Mouse (Mus musculus): Measurements from ENCODE around the gene Rubcnl.

Rubcnl gene

GRCm38 (mm10) chr14:75015856-75016714 lies at the start of gene Rubcnl:
Gene Rubcnl, plus strand, starts transcription at chr14:75016027.
- peak; percentile 75 for DNase-seq

DNA sequence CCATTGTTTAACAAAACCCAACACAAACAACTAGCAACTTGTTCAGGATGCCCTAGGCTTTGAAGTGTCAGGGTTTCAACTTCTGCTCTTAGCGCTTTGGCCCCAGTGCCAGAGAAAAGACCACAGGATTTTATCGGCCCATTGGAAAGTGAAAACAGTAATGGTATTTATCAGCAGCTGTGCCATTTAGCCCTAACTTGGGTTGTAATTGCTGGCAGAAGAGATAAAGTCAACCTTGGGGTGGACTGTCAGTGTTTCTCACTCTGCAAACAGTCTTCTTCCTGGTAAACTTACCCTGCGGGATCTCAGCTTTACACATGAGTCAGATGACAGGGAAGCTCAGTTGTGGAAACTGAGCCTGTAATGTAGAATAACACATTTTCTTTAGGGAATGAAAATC lies 43.6 kb upstream of the Rubcnl start:
- peak; percentile 45 for DNase-seq

GRCm38 (mm10) chr14:74972687-74973086 lies 43.1 kb upstream of the Rubcnl start:
- DNase-seq: peak; percentile 47

- DNase-seq: peak; percentile 32
These were observed 41.6 kb upstream of the Rubcnl start for GRCm38 (mm10) chr14:74974136-74974651.

DNA sequence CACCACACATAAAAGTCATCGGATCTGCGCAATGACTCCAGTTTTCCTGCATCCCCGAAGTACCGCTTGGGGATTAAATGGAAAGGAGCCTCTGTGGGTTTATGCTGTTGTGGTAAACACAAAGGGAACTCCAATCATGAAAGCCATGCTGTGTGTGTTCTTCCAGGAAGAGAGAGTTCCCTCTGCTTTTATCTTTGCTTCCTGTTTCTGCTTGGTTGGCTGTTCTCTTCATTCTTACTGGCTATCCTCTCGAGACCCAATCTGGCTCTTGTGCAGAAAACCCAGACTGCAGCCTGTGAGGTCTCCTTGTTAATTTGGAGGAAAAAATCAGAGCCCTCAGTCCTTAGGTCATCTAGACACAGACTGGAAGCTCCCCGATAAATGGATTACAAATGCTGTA lies 38.9 kb upstream of the Rubcnl start:
- DNase-seq: no peak

DNA sequence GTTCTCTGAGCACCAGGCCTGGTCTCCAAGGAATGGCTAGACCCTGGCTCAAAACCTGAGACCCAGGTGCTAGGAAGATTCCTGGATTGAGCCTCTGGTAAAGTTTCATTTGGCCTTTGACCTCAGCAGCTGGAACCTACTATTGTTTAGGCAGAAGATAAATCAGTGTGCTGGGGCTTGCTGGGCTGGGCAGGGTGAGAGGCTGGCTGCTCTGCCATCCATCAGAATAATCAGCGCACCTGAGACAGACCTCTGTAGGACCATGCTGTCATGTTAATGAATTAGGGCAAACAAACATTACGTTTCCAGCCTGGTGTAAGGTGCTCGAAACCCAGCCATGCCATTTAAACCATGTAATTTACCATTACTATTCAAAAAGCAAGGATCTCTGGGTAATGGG lies 34.8 kb upstream of the Rubcnl start:
- no peak for DNase-seq

GRCm38 (mm10) chr14:74983079-74983478 lies 32.7 kb upstream of the Rubcnl start:
- no peak for DNase-seq

DNA sequence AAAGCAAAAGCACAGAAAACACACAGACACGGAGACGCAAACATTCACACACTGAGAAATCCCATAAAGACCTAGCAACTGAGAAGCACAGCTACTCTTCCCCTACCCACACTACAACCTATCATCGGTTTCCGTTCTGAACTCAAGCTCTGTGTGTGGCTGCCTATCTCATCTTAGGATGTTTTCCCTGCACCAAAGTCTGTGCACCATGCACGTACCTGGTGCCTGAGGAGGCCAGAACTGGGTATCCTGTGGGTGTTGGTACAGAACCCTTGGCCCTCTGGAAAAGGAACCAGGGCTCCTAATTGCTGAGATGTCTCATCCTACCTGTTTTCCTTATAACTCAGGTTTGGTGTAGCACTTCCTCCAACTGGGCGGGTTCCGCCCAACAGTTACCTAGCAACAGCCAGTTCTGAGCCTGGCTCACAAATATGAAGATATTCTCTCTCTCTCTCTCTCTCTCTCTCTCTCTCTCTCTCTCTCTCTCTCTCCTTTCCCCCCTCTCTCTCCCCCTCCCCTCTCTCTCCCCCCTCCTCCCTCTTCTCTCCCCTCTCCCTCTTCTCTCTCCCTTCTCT lies 30.9 kb upstream of the Rubcnl start:
- no peak for DNase-seq

- no peak for DNase-seq
These were observed 30.2 kb upstream of the Rubcnl start for GRCm38 (mm10) chr14:74985658-74986057.

GRCm38 (mm10) chr14:74986527-74986926 lies 29.3 kb upstream of the Rubcnl start:
- DNase-seq: no peak

GRCm38 (mm10) chr14:74989322-74989721 lies 26.5 kb upstream of the Rubcnl start:
- no peak for DNase-seq

DNA sequence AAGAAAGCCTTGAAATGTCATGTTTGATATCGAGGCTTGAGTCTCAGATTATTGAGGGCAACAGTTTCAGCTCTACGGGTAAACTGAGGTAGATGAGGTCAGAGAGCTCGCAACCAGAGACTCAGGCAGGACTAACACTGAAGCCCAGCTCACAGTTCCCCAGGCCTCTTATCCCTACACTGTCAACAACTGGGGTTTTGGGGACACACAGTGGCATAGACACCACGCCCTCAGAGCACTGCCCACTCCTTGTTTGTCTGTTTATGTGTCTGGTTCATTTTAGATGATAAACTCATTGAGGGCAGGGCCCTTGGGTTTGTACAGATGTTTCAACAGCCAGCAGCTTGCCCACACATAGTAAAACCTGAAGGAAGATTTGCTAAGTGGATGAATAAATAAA lies 25.9 kb upstream of the Rubcnl start:
- DNase-seq: no peak

DNA sequence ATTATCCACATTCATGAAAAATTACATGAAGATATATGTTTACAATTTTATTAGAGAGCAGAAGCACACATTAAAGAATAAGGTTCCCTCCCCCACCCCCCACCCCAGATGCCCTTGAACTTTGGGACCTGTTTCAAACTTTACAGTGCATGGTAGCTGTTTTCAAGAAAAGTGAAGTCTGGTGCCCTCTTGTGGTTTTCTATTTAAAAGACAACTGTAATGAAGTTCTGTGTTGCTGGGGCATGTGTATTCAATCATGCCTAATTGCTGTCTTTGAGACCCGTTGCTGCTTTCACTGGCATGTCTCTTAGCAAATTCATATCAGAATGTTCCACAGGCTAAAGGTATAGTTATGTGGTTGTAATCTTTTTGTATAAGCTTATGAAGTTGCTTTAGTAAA lies 25.3 kb upstream of the Rubcnl start:
- no peak for DNase-seq

GRCm38 (mm10) chr14:74996556-74996955 lies 19.3 kb upstream of the Rubcnl start:
- no peak for DNase-seq

DNA sequence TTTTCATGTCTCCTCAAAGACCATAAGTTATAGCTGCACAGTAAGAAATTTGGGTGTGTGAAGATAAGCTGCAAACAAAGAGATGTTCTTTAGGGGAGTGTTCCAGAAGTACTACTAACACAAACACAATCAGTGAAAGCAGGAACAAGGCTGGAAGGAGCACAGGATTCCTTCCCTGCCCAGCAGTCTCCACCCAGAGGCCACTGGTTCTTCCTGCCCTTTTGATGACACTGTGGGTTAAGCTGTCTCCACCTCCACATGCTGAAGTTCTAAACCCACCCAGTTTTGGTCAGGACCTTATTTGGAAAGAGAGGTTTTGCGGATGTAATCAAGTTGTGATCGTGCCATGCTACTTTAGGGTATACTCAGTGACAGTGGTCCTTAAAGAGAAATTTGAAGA lies 18.8 kb upstream of the Rubcnl start:
- no peak for DNase-seq

GRCm38 (mm10) chr14:75001364-75001763 lies 14.5 kb upstream of the Rubcnl start:
- DNase-seq: no peak

DNA sequence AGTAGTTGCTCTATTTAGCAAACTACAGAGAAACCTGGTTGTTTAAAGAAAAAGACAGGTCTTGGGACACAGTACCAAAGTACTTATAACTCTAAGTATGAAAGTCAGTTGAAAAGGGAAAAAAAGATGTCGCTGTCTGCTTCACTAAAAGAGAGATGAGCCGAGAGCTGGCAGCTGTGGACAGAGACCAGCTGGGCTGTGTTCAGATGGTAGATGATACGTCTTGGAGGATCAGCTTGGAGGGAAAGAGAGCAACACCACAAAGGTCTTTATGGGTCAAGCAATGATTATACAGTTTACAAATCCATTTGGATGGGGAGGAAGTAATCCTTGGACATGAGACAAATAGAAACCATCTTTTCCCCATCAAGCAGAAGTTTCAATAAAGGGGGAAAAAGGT lies 12.5 kb upstream of the Rubcnl start:
- no peak for DNase-seq

GRCm38 (mm10) chr14:75005478-75006199 lies 10.2 kb upstream of the Rubcnl start:
- DNase-seq: no peak

DNA sequence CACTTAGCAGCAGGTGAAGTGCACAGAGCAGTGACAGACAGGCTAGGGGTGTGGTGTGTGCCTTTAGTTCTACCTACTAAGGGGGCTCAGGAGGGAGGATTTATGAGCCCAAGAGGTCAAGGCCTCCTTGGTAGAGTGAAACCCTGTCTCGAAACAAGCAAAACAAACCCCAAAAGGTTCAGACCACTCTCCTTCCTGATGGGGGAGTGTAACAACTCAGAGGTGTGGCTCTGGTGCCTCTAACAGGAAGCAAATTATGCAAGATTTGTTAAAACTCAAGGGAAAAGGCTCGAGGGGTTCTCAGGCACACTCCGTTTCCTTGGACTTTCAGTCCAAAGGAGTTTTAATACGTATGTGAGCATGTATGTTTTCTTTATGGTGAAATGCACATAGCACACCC lies 5.5 kb upstream of the Rubcnl start:
- DNase-seq: no peak

GRCm38 (mm10) chr14:75010986-75011655 lies 4.7 kb upstream of the Rubcnl start:
- peak; percentile 49 for DNase-seq

GRCm38 (mm10) chr14:75016715-75017020 lies 841 bp downstream of the Rubcnl start:
- no peak for DNase-seq

DNA sequence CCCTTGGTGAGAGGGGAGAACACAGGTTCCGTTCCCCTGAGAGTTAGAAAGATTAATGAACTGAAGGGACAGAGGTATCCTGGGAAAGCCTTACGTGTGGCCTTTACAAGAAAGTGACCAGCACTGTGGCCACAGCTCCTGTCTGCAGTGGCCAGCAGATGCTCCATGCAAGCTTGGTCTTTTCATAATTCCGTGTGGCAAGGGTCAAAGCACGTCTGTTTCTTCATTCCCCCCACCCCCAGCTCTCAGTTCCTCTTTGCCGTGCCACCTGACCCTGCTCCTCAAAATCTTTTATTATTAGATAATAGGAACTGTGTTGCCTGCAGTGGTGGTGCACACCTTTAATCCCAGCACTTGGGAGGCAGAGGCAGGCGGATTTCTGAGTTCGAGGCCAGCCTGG lies 1.4 kb downstream of the Rubcnl start:
- no peak for DNase-seq

Measured in liver (tissue).